Mouse (Mus musculus) hindbrain, postnatal 0 days (tissue): Measurements from ENCODE around the gene Gm20388. TPM values are rescaled to one million over a fixed set of nuclear protein-coding genes. Genes with fewer than 3 reads are reported as not detected.
A peak's percentile ranks its signal among the peaks of the same experiment; 100 is the strongest.

Experiments used
- ATAC-seq: fragments of 200-750 bp; cut with Nextera tagmentation; 2 replicates; pipeline ENCODE4 v1.8.0; 2017; ENCODE audit warnings: mild to moderate bottlenecking, moderate TSS enrichment, moderate library complexity
- DNase-seq: peaks from one replicate; pipeline ENCODE4 v3.0.0-alpha.2; 2015; ENCODE audit warnings: low spot score
- H3K27ac ChIP-seq: fragments of 300-500 bp; sonication (generic); 2 replicates; pipeline ENCODE4 v1.5.1; 2014; ENCODE audit warnings: mild to moderate bottlenecking
- H3K27me3 ChIP-seq: fragments of 300-500 bp; sonication (generic); 2 replicates; pipeline ENCODE4 v1.6.1; 2014; ENCODE audit warnings: low read length, mixed read lengths; ENCODE audit not compliant: insufficient read depth
- H3K36me3 ChIP-seq: fragments of 300-500 bp; sonication (generic); 2 replicates; pipeline ENCODE4 v1.6.1; 2014; ENCODE audit warnings: low read length, mixed read lengths; ENCODE audit not compliant: insufficient read depth
- H3K4me1 ChIP-seq: fragments of 300-500 bp; sonication (generic); 2 replicates; pipeline ENCODE4 v1.6.1; 2014; ENCODE audit warnings: antibody characterized with exemption, low read length, mixed read lengths; ENCODE audit not compliant: insufficient read depth
- H3K4me2 ChIP-seq: fragments of 300-500 bp; sonication (generic); 2 replicates; pipeline ENCODE4 v1.6.1; 2014; ENCODE audit warnings: low read depth, mild to moderate bottlenecking, low read length, moderate library complexity, mixed read lengths
- H3K4me3 ChIP-seq: fragments of 300-500 bp; sonication (generic); 2 replicates; pipeline ENCODE4 v1.5.1; 2014; ENCODE audit warnings: low read length
- H3K9ac ChIP-seq: fragments of 300-500 bp; sonication (generic); replicated peaks from 2 replicates; pipeline ENCODE4 v1.6.1; 2014; ENCODE audit warnings: mild to moderate bottlenecking, low read length, moderate library complexity, mixed read lengths
- H3K9me3 ChIP-seq: fragments of 300-500 bp; sonication (generic); 2 replicates; pipeline ENCODE4 v1.6.1; 2016; ENCODE audit warnings: low read length, mixed read lengths
- CTCF ChIP-seq: IDR thresholded peaks from 2 replicates; pipeline ENCODE4 v1.5.1; 2016; ENCODE audit warnings: antibody characterized with exemption, control low read depth, low read depth
- WGBS: fragments of 180-500 bp; shearing (Covaris S2); extraction: QIAGEN DNeasy Blood & Tissue Kit; methylation state at CpG from one replicate; pipeline ENCODE4 v1.1.7; 2014; 5-methylcytosine and 5-hydroxymethylcytosine counted together
- polyA plus RNA-seq: library from polyadenylated mRNA; unstranded; fragments of >200 nt; fragmentation: Nextera tagmentation; extraction: Ambion mirVana; gene quantifications from 2 replicates; pipeline ENCODE4 v1.2.1, GENCODE M21; 2015
- total RNA-seq: library from RNA; depleted of rRNA; stranded (reverse); fragments of >200 nt; gene quantifications from 2 replicates; pipeline ENCODE4 v1.2.3, GENCODE M21; 2014

Gm20388 gene
- total and polyA plus RNA-seq, 2 experiments from 2014 or later, result 71.3 TPM; not detected in 1

GRCm38 (mm10) chr8:120376847-120377802 is 466.5 kb downstream of the Gm20388 start:
- no peak for ATAC-seq
- no peak overlapping the region for H3K9ac ChIP-seq

GRCm38 (mm10) chr8:120377803-120378189 is 467.2 kb downstream of the Gm20388 start:
- no peak for ATAC-seq
- no peak for TF ChIP-seq CTCF
- no peak overlapping the region for H3K27ac ChIP-seq
- no peak overlapping the region for H3K4me3 ChIP-seq
- H3K36me3 ChIP-seq, result no peaks in the 10 kb centered on the region
- H3K9me3 ChIP-seq, result no peaks in the 10 kb centered on the region
- H3K9ac ChIP-seq, result no peak overlapping the region
- no peak overlapping the region for H3K4me2 ChIP-seq
- DNase-seq, result no peak
- peaks cover 42% of the 10 kb centered on the region for H3K4me1 ChIP-seq
- 69% methylated on average over 7 of the region's 7 CpGs for WGBS
- no peaks in the 10 kb centered on the region for H3K27me3 ChIP-seq

More at GRCm38 (mm10) chr8:120376847-120377802, 466.5 kb downstream of the Gm20388 start:
- 38% methylated on average over 22 of the region's 22 CpGs for WGBS
- Histone ChIP-seq H3K4me1 (peaks cover 39% of the 10 kb centered on the region), H3K36me3 (no peaks in the 10 kb centered on the region), H3K27me3 (no peaks in the 10 kb centered on the region), H3K4me2 (no peak overlapping the region), H3K27ac (no peak overlapping the region), H3K9me3 (no peaks in the 10 kb centered on the region), H3K4me3 (no peak overlapping the region)
- DNase-seq, result no peak
- no peak for TF ChIP-seq CTCF

GRCm38 (mm10) chr8:120378306-120378705 is 467.7 kb downstream of the Gm20388 start:
- no peak overlapping the region for H3K4me2 ChIP-seq
- ATAC-seq (no peak), DNase-seq (peak; percentile 43)
- no peaks in the 10 kb centered on the region for H3K27me3 ChIP-seq
- H3K4me3 ChIP-seq, result no peak overlapping the region
- TF ChIP-seq CTCF, result no peak
- H3K4me1 ChIP-seq, result peaks cover 47% of the 10 kb centered on the region
- H3K9ac ChIP-seq, result no peak overlapping the region
- H3K27ac ChIP-seq, result no peak overlapping the region
- H3K36me3 ChIP-seq, result no peaks in the 10 kb centered on the region
- H3K9me3 ChIP-seq, result no peaks in the 10 kb centered on the region
- 29% methylated on average over 16 of the region's 16 CpGs for WGBS

- H3K36me3 ChIP-seq, result no peaks in the 10 kb centered on the region
- no peak for TF ChIP-seq CTCF
- no peak for DNase-seq
- H3K27me3 ChIP-seq, result no peaks in the 10 kb centered on the region
- ATAC-seq, result no peak
- H3K4me1 ChIP-seq, result peaks cover 53% of the 10 kb centered on the region
- WGBS, result 60% methylated on average over 3 of the region's 3 CpGs
- H3K9ac ChIP-seq, result no peak overlapping the region
- H3K27ac ChIP-seq, result no peak overlapping the region
- H3K4me3 ChIP-seq, result no peak overlapping the region
- no peaks in the 10 kb centered on the region for H3K9me3 ChIP-seq
- H3K4me2 ChIP-seq, result no peak overlapping the region
Measured at GRCm38 (mm10) chr8:120379015-120379414, 468.4 kb downstream of the Gm20388 start.

- no peak overlapping the region for H3K9ac ChIP-seq
- no peaks in the 10 kb centered on the region for H3K27me3 ChIP-seq
- no peak overlapping the region for H3K4me2 ChIP-seq
- no peaks in the 10 kb centered on the region for H3K9me3 ChIP-seq
- DNase-seq (no peak), ATAC-seq (no peak)
- 24% methylated on average over 4 of the region's 4 CpGs for WGBS
- H3K4me3 ChIP-seq, result no peak overlapping the region
- peaks cover 43% of the 10 kb centered on the region for H3K4me1 ChIP-seq
- H3K36me3 ChIP-seq, result no peaks in the 10 kb centered on the region
- TF ChIP-seq CTCF, result no peak
- peak overlapping the region; percentile 80 for H3K27ac ChIP-seq
Measured at GRCm38 (mm10) chr8:120381865-120382264, 471.2 kb downstream of the Gm20388 start.

- H3K9me3 ChIP-seq, result no peaks in the 10 kb centered on the region
- H3K4me1 ChIP-seq, result peaks cover 36% of the 10 kb centered on the region
- 0 out of 2 replicates have a peak overlapping the region, but pooled peaks have one; percentile 18 for H3K9ac ChIP-seq
- whole genome bisulfite sequencing, result 28% methylated on average over 19 of the region's 19 CpGs
- ATAC-seq (peak; percentile 95), DNase-seq (peak; percentile 92)
- H3K36me3 ChIP-seq, result no peaks in the 10 kb centered on the region
- H3K4me2 ChIP-seq, result no peak overlapping the region
- H3K27ac ChIP-seq, result peak overlapping the region; percentile 80
- TF ChIP-seq CTCF, result no peak
- H3K27me3 ChIP-seq, result no peaks in the 10 kb centered on the region
- H3K4me3 ChIP-seq, result no peak overlapping the region
Measured at GRCm38 (mm10) chr8:120382436-120383203, 472.0 kb downstream of the Gm20388 start.
